Mouse (Mus musculus) forebrain, postnatal 0 days (tissue): ENCODE results near the gene Lce1f. TPM values are rescaled to one million over a fixed set of nuclear protein-coding genes. Genes with fewer than 3 reads are reported as not detected.

Source experiments
- ATAC-seq: fragments of 200-750 bp; cut with Nextera tagmentation; 2 replicates; pipeline ENCODE4 v1.8.0; 2017; ENCODE audit warnings: mild to moderate bottlenecking, moderate library complexity
- DNase-seq: peaks from one replicate; pipeline ENCODE4 v3.0.0-alpha.2; 2015
- H3K27ac ChIP-seq: fragments of 300-500 bp; sonication (generic); 2 replicates; pipeline ENCODE4 v1.5.1; 2014; ENCODE audit warnings: low read depth, mild to moderate bottlenecking, antibody characterized with exemption, low read length, moderate library complexity, mixed read lengths
- H3K27me3 ChIP-seq: fragments of 300-500 bp; sonication (generic); 2 replicates; pipeline ENCODE4 v1.6.1; 2014; ENCODE audit warnings: mild to moderate bottlenecking, low read length, mixed read lengths; ENCODE audit not compliant: insufficient read depth
- H3K36me3 ChIP-seq: fragments of 300-500 bp; sonication (generic); 2 replicates; pipeline ENCODE4 v1.6.1; 2014; ENCODE audit warnings: mild to moderate bottlenecking, moderate library complexity; ENCODE audit not compliant: insufficient read depth
- H3K4me1 ChIP-seq: fragments of 300-500 bp; sonication (generic); 2 replicates; pipeline ENCODE4 v1.6.1; 2014; ENCODE audit warnings: antibody characterized with exemption; ENCODE audit not compliant: insufficient read depth
- H3K4me2 ChIP-seq: fragments of 300-500 bp; sonication (generic); 2 replicates; pipeline ENCODE4 v1.6.1; 2014; ENCODE audit warnings: low read depth, mild to moderate bottlenecking, moderate library complexity
- H3K4me3 ChIP-seq: fragments of 300-500 bp; sonication (generic); 2 replicates; pipeline ENCODE4 v1.5.1; 2014; ENCODE audit warnings: low read depth, low read length, mixed read lengths
- H3K9ac ChIP-seq: fragments of 300-500 bp; sonication (generic); 2 replicates; pipeline ENCODE4 v1.6.1; 2014; ENCODE audit warnings: mild to moderate bottlenecking
- H3K9me3 ChIP-seq: fragments of 300-500 bp; sonication (generic); 2 replicates; pipeline ENCODE4 v1.6.1; 2016; ENCODE audit warnings: low read length
- CTCF ChIP-seq: sonication (generic); IDR thresholded peaks from 2 replicates; pipeline ENCODE4 v1.5.1; 2016; ENCODE audit warnings: antibody characterized with exemption, control low read depth, low read depth
- WGBS: fragments of 180-500 bp; shearing (Covaris S2); extraction: QIAGEN DNeasy Blood & Tissue Kit; methylation state at CpG from one replicate; pipeline ENCODE4 v1.1.7; 2014; 5-methylcytosine and 5-hydroxymethylcytosine counted together
- polyA plus RNA-seq: library from polyadenylated mRNA; unstranded; fragments of >200 nt; fragmentation: Nextera tagmentation; extraction: Ambion mirVana; gene quantifications from 2 replicates; pipeline ENCODE4 v1.2.1, GENCODE M21; 2015
- total RNA-seq: library from RNA; depleted of rRNA; stranded (reverse); fragments of >200 nt; gene quantifications from 2 replicates; pipeline ENCODE4 v1.2.3, GENCODE M21; 2014; rRNA removed

The Lce1f gene
- total RNA-seq (not detected in 2 replicates), polyA plus RNA-seq (not detected in 2 replicates)

- Histone ChIP-seq H3K27ac (no peak within 1 kb of the TSS), H3K9me3 (no peaks in the 10 kb centered on the region), H3K36me3 (no peaks in the 10 kb centered on the region), H3K4me3 (no peak within 1 kb of the TSS), H3K4me2 (no peak within 1 kb of the TSS), H3K4me1 (no peaks in the 10 kb centered on the region), H3K9ac (no peak within 1 kb of the TSS), H3K27me3 (no peaks in the 10 kb centered on the region)
- WGBS = 67% methylated on average over 3 of the region's 3 CpGs
- no peak for TF ChIP-seq CTCF
- ATAC-seq (no peak), DNase-seq (no peak)
Measured at GRCm38 (mm10) chr3:92720250-92720649, at the start of gene Lce1f. Gene Lce1f (minus strand): TSS chr3:92720350.

- TF ChIP-seq CTCF = no peak
- DNase-seq = no peak
- 97% methylated on average over 1 of the region's 1 CpGs for WGBS
- H3K27me3 ChIP-seq = no peaks in the 10 kb centered on the region
- no peaks in the 10 kb centered on the region for H3K9me3 ChIP-seq
- H3K4me3 ChIP-seq = no peak within 1 kb of the TSS
- H3K4me2 ChIP-seq = no peak within 1 kb of the TSS
- H3K27ac ChIP-seq = no peak within 1 kb of the TSS
- H3K9ac ChIP-seq = no peak within 1 kb of the TSS
- no peak for ATAC-seq
- no peaks in the 10 kb centered on the region for H3K4me1 ChIP-seq
- no peaks in the 10 kb centered on the region for H3K36me3 ChIP-seq
Measured at GRCm38 (mm10) chr3:92764965-92765364, 44.8 kb upstream of the Lce1f start, which contains the start of gene Lce1h. Gene Lce1h (minus strand): TSS chr3:92765065.

GRCm38 (mm10) chr3:92753197-92753596, 33.0 kb upstream of the Lce1f start:
- H3K27me3 ChIP-seq = no peaks in the 10 kb centered on the region
- H3K9me3 ChIP-seq = no peaks in the 10 kb centered on the region
- H3K4me3 ChIP-seq = no peak overlapping the region
- no peaks in the 10 kb centered on the region for H3K4me1 ChIP-seq
- 44% methylated on average over 3 of the region's 3 CpGs for WGBS
- ATAC-seq (no peak), DNase-seq (no peak)
- H3K27ac ChIP-seq = no peak overlapping the region
- 0 out of 2 replicates have a peak, but pooled peaks have one; percentile 21 for TF ChIP-seq CTCF
- no peak overlapping the region for H3K4me2 ChIP-seq
- H3K36me3 ChIP-seq = no peaks in the 10 kb centered on the region
- H3K9ac ChIP-seq = no peak overlapping the region

GRCm38 (mm10) chr3:92752238-92752637, 32.1 kb upstream of the Lce1f start, which contains the start of gene Lce1g:
Gene Lce1g (minus strand): TSS chr3:92752338.
- H3K4me1 ChIP-seq = no peaks in the 10 kb centered on the region
- no peaks in the 10 kb centered on the region for H3K36me3 ChIP-seq
- H3K4me2 ChIP-seq = no peak within 1 kb of the TSS
- no peaks in the 10 kb centered on the region for H3K9me3 ChIP-seq
- no peak within 1 kb of the TSS for H3K9ac ChIP-seq
- no peak within 1 kb of the TSS for H3K27ac ChIP-seq
- whole genome bisulfite sequencing = 90% methylated on average over 1 of the region's 1 CpGs
- no peak within 1 kb of the TSS for H3K4me3 ChIP-seq
- DNase-seq (no peak), ATAC-seq (no peak)
- no peak for TF ChIP-seq CTCF
- H3K27me3 ChIP-seq = no peaks in the 10 kb centered on the region

GRCm38 (mm10) chr3:92738996-92739395, 18.8 kb upstream of the Lce1f start, which contains the start of gene Gm38119:
Gene Gm38119 (minus strand): TSS chr3:92739096.
- Histone ChIP-seq H3K4me1 (no peaks in the 10 kb centered on the region), H3K36me3 (no peaks in the 10 kb centered on the region), H3K9me3 (no peaks in the 10 kb centered on the region), H3K4me3 (no peak within 1 kb of the TSS), H3K4me2 (no peak within 1 kb of the TSS), H3K27ac (no peak within 1 kb of the TSS), H3K27me3 (no peaks in the 10 kb centered on the region), H3K9ac (no peak within 1 kb of the TSS)
- 82% methylated on average over 1 of the region's 1 CpGs for WGBS
- no peak for ATAC-seq
- DNase-seq = no peak
- no peak for TF ChIP-seq CTCF

- no peak for TF ChIP-seq CTCF
- no peaks in the 10 kb centered on the region for H3K9me3 ChIP-seq
- ATAC-seq = no peak
- H3K36me3 ChIP-seq = no peaks in the 10 kb centered on the region
- no peak overlapping the region for H3K27ac ChIP-seq
- DNase-seq = no peak
- no peak overlapping the region for H3K4me3 ChIP-seq
- no peak overlapping the region for H3K9ac ChIP-seq
- H3K4me1 ChIP-seq = no peaks in the 10 kb centered on the region
- no peaks in the 10 kb centered on the region for H3K27me3 ChIP-seq
- 93% methylated on average over 5 of the region's 5 CpGs for WGBS
- H3K4me2 ChIP-seq = no peak overlapping the region
Measured at GRCm38 (mm10) chr3:92722631-92723030, 2.5 kb upstream of the Lce1f start.

- H3K27me3 ChIP-seq = no peaks in the 10 kb centered on the region
- H3K9me3 ChIP-seq = no peaks in the 10 kb centered on the region
- H3K27ac ChIP-seq = no peak overlapping the region
- H3K4me2 ChIP-seq = no peak overlapping the region
- ATAC-seq (no peak), DNase-seq (peak; percentile 0)
- peak; percentile 28 for TF ChIP-seq CTCF
- H3K9ac ChIP-seq = no peak overlapping the region
- no peaks in the 10 kb centered on the region for H3K36me3 ChIP-seq
- no peak overlapping the region for H3K4me3 ChIP-seq
- no peaks in the 10 kb centered on the region for H3K4me1 ChIP-seq
Measured at GRCm38 (mm10) chr3:92715122-92715521, 5.0 kb downstream of the Lce1f start.

GRCm38 (mm10) chr3:92708974-92709373, 11.2 kb downstream of the Lce1f start, which contains the start of gene Lce1e:
Gene Lce1e (minus strand): TSS chr3:92709074.
- no peak within 1 kb of the TSS for H3K4me2 ChIP-seq
- no peaks in the 10 kb centered on the region for H3K36me3 ChIP-seq
- no peak for DNase-seq
- 86% methylated on average over 2 of the region's 2 CpGs for WGBS
- no peak for TF ChIP-seq CTCF
- no peaks in the 10 kb centered on the region for H3K27me3 ChIP-seq
- H3K4me1 ChIP-seq = no peaks in the 10 kb centered on the region
- no peaks in the 10 kb centered on the region for H3K9me3 ChIP-seq
- no peak within 1 kb of the TSS for H3K27ac ChIP-seq
- no peak for ATAC-seq
- no peak within 1 kb of the TSS for H3K4me3 ChIP-seq
- H3K9ac ChIP-seq = no peak within 1 kb of the TSS
